Mouse (Mus musculus): ENCODE measurements around the gene Slc25a45. TPM values are rescaled to one million over a fixed set of nuclear protein-coding genes. Genes with fewer than 3 reads are reported as not detected.
A peak's percentile ranks its signal among the peaks of the same experiment; 100 is the strongest.

Gene Slc25a45
- polyA plus RNA-seq, 1 experiment, result 26.1 TPM

DNA sequence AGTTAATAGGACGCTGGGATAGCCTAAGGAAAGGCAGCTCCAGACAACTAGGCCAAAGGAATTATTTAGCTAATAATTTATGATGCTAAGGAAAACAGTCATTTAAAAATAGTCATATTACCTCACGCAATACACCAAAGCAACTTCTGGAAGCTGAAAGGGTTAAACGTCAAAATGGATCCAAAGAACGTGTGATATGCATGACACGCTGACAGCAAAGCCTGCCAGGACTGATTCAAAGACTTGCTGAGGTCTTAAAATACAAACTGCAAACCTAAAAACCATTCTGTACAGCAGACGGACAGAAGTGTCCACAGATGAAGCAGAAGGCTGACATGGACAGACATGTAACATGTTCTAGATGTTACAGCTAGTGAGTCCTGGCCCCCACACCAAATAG, 45.3 kb upstream of the Slc25a45 start:
- no peak for TF ChIP-seq POLR2A (IDR thresholded peaks at IDR 0.05; ENCODE audit: control insufficient read depth, low read depth, low read length)
- no peak for TF ChIP-seq CTCF (IDR thresholded peaks at IDR 0.05; ENCODE audit: control insufficient read depth, insufficient read depth, insufficient replicate concordance, low read depth, low read length)
- H3K36me3 ChIP-seq (ENCODE audit: control insufficient read depth, insufficient read depth, low read length), result no peaks in the 10 kb centered on the region
- no peaks in the 10 kb centered on the region for H3K4me1 ChIP-seq (ENCODE audit: control insufficient read depth, insufficient read depth, low read length)

DNA sequence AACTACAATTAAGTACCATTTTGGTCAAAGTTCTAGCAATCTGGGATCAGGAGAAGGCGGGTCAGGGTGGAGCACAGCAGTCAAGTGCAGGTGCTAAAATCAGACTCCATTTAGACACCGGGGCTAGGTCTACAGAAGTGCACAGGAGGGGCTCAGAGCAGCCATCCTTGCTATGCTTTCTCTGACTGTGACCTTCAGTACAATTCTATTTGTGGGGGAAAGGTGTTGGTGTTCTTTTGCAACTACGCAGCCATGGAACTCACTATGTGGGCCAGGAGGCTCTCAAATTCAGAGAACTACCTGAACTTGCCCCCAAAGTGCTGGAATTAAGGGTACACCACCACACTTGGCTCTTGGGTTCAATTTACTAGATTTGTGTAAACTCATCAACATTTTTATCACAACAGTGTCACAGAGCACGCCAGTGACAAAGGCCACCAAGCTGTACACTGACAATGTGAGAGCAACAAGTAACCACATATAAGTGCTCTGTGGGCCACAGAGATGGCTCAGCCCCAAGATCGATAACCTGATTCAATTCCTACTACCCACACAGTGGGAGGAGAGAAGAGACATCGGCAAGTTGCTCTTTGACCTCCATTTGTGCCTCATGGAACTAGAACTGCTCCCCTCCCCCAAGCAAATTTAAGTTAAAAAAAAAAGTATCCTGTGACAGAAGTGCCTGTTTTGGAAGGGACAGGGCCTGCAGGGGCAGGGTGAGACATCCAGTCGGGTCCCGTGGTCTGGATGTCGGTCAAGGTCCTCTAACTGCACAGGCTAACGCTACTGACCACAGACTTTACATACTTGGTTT, 44.1 kb upstream of the Slc25a45 start:
- Histone ChIP-seq H3K27me3 (ENCODE audit: control insufficient read depth, insufficient read depth, low read length) (no peaks in the 10 kb centered on the region), H3K27ac (ENCODE audit: control insufficient read depth, insufficient read depth, low read depth, low read length) (no peak overlapping the region), H3K4me1 (ENCODE audit: control insufficient read depth, insufficient read depth, low read length) (no peaks in the 10 kb centered on the region), H3K4me3 (ENCODE audit: control insufficient read depth, low read depth, low read length) (no peak overlapping the region), H3K36me3 (ENCODE audit: control insufficient read depth, insufficient read depth, low read length) (no peaks in the 10 kb centered on the region)
- no peak for TF ChIP-seq CTCF (IDR thresholded peaks at IDR 0.05; ENCODE audit: control insufficient read depth, insufficient read depth, insufficient replicate concordance, low read depth, low read length)
- TF ChIP-seq POLR2A (IDR thresholded peaks at IDR 0.05; ENCODE audit: control insufficient read depth, low read depth, low read length), result no peak

More for the DNA sequence above, 45.3 kb upstream of the Slc25a45 start:
- H3K4me3 ChIP-seq (ENCODE audit: control insufficient read depth, low read depth, low read length), result no peak overlapping the region
- H3K27me3 ChIP-seq (ENCODE audit: control insufficient read depth, insufficient read depth, low read length), result no peaks in the 10 kb centered on the region
- no peak overlapping the region for H3K27ac ChIP-seq (ENCODE audit: control insufficient read depth, insufficient read depth, low read depth, low read length)

DNA sequence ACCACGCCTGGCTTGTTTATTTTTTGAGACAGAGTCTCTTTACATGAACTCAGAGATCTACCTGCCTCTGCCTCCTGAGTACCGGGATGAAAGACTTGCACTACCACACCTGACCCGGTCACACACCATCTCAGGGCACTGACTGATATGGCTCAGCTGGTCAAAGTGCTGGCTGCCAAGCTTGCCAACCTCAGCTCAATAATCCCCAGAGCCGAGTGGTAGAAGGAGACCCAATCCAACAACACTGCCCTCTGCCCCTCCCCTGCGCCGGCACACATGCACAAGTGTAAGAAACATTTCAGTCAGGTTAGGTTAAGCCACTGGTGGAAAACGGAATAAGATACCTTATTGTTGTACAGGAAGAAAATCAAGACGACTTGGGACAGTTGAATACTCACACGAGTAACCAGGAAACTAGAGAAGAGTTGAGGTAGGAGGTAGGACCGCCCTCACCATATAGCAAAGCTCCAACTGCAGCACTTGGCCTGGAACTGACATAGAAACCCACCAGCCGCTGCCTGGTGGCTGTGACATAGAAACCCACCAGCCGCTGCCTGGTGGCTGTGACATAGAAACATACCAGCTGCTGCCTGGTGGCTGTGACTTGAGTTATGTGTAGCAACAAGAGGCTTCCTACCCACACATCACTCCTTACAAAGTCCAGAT, 43.2 kb upstream of the Slc25a45 start:
- no peaks in the 10 kb centered on the region for H3K4me1 ChIP-seq (ENCODE audit: control insufficient read depth, insufficient read depth, low read length)
- H3K27ac ChIP-seq (ENCODE audit: control insufficient read depth, insufficient read depth, low read depth, low read length), result no peak overlapping the region
- H3K36me3 ChIP-seq (ENCODE audit: control insufficient read depth, insufficient read depth, low read length), result no peaks in the 10 kb centered on the region
- no peaks in the 10 kb centered on the region for H3K27me3 ChIP-seq (ENCODE audit: control insufficient read depth, insufficient read depth, low read length)
- TF ChIP-seq POLR2A (IDR thresholded peaks at IDR 0.05; ENCODE audit: control insufficient read depth, low read depth, low read length) (no peak), CTCF (IDR thresholded peaks at IDR 0.05; ENCODE audit: control insufficient read depth, insufficient read depth, insufficient replicate concordance, low read depth, low read length) (no peak)
- H3K4me3 ChIP-seq (ENCODE audit: control insufficient read depth, low read depth, low read length), result no peak overlapping the region

DNA sequence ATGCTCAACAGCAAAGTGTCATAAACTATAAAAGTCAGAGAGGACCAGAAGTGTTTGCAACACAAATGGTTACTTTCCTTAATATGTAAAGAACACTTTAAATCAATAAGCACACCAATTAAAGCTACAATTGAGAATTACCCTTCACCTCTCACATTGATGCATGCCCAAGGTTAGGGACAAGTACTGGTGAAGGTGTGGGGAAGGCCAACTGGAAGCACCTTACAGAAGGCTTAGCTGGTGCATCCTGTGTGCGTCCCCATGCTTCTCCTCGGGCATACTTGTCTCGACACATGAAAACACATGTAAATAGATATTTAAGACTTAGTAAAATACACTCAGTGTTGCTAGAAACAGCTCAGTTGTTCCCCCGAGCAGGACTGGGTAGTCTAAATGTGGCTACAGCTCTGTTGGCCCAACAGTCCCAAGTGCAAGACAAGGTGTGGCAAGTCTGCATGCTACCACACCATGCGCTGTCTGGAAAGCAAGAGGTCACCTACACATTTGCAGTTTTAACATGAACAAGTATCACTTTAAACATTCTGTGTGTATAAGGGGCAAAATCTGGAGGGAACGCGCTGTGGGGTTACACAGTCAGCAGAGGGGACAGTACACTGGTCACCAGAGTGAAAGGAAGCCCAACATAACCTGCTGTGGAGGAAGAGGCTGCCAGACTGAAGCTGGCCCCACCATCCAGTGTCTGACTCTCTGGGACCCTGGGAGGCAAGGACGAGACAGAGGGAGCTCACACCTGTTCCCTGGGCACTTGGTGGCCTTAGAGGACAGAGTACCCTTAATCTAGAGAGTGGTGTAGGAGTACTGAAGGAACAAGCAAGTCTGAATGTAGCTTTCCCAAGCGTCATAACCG, 42.3 kb upstream of the Slc25a45 start:
- H3K27me3 ChIP-seq (ENCODE audit: control insufficient read depth, insufficient read depth, low read length), result no peaks in the 10 kb centered on the region
- H3K4me1 ChIP-seq (ENCODE audit: control insufficient read depth, insufficient read depth, low read length), result no peaks in the 10 kb centered on the region
- no peaks in the 10 kb centered on the region for H3K36me3 ChIP-seq (ENCODE audit: control insufficient read depth, insufficient read depth, low read length)
- H3K4me3 ChIP-seq (ENCODE audit: control insufficient read depth, low read depth, low read length), result no peak overlapping the region
- no peak overlapping the region for H3K27ac ChIP-seq (ENCODE audit: control insufficient read depth, insufficient read depth, low read depth, low read length)
- TF ChIP-seq CTCF (IDR thresholded peaks at IDR 0.05; ENCODE audit: control insufficient read depth, insufficient read depth, insufficient replicate concordance, low read depth, low read length) (no peak), POLR2A (IDR thresholded peaks at IDR 0.05; ENCODE audit: control insufficient read depth, low read depth, low read length) (no peak)

DNA sequence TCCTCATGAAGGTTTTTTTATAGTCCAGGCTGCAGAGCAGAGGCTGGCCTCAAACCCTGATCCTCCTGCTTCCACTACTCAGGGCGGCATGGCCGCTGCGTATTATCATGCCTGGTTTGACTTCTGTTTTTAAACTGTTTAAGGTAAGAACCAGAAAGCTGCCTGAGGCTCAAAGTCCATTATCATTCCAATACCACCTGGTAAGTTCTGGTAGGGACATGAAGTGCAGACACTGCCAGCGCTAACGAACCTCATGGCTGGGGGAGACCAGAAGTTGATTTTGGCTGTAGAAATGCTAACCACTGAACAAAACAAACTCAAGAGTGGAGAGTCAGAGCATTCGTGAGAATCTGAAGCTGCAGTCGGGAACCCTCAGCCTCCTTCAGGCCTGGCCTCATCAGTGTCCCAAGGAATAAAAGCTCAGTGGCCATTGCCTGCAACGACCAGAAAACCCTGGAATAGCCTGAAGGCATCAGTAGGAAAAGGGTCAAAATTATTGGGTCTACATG, 41.6 kb upstream of the Slc25a45 start:
- Histone ChIP-seq H3K36me3 (ENCODE audit: control insufficient read depth, insufficient read depth, low read length) (no peaks in the 10 kb centered on the region), H3K4me1 (ENCODE audit: control insufficient read depth, insufficient read depth, low read length) (peaks cover 2% of the 10 kb centered on the region), H3K4me3 (ENCODE audit: control insufficient read depth, low read depth, low read length) (no peak overlapping the region), H3K27me3 (ENCODE audit: control insufficient read depth, insufficient read depth, low read length) (no peaks in the 10 kb centered on the region), H3K27ac (ENCODE audit: control insufficient read depth, insufficient read depth, low read depth, low read length) (no peak overlapping the region)
- no peak for TF ChIP-seq POLR2A (IDR thresholded peaks at IDR 0.05; ENCODE audit: control insufficient read depth, low read depth, low read length)

DNA sequence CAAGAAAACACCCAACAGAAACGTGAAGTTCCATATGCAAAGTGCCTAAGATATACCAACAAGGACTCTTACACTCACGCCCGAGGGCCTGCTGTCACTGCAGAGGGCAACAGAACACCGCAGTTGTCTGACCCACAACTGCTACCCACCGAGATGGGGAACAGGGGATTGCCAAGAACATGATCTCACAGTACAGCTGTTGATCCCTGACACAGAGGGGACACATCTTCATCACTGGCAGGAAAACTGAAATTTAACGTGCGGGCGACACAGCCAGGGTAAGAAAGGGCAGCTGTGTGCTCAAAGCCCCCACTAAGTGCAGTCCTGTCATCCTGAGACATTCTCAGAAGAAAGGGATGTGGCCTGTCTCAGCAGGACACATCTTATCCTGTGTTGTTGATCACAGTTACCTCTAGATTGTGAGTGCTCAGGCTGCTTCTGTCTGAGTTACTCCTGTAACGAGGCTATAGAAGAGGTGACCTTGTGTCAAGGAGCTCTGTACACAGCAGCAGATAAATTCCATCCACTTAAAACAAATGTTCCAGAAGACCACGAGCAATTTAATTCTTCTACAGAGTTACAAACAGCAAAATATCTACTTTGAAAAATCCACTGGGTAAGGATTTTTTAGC, 40.6 kb upstream of the Slc25a45 start:
- Histone ChIP-seq H3K36me3 (ENCODE audit: control insufficient read depth, insufficient read depth, low read length) (no peaks in the 10 kb centered on the region), H3K4me3 (ENCODE audit: control insufficient read depth, low read depth, low read length) (no peak overlapping the region), H3K4me1 (ENCODE audit: control insufficient read depth, insufficient read depth, low read length) (peaks cover 2% of the 10 kb centered on the region), H3K27ac (ENCODE audit: control insufficient read depth, insufficient read depth, low read depth, low read length) (peak overlapping the region; percentile 40; the same call in 1 of the 2 replicates), H3K27me3 (ENCODE audit: control insufficient read depth, insufficient read depth, low read length) (no peaks in the 10 kb centered on the region)
- TF ChIP-seq POLR2A (IDR thresholded peaks at IDR 0.05; ENCODE audit: control insufficient read depth, low read depth, low read length) (peak; percentile 24; the same call in 1 of the 2 replicates), CTCF (IDR thresholded peaks at IDR 0.05; ENCODE audit: control insufficient read depth, insufficient read depth, insufficient replicate concordance, low read depth, low read length) (no peak)
